Mouse (Mus musculus): ENCODE measurements around the gene Dapk2. TPM values are rescaled to one million over a fixed set of nuclear protein-coding genes. Genes with fewer than 3 reads are reported as not detected.

The Dapk2 gene
- polyA plus RNA-seq, 1 experiment from 2014 or later = 2.7 TPM

- H3K27ac ChIP-seq (ENCODE audit: low read depth, low read length) = no peak overlapping the region
- H3K9me3 ChIP-seq (ENCODE audit: control insufficient read depth, low read length) = no peaks in the 10 kb centered on the region
- ATAC-seq (ENCODE audit: low FRiP score) (no peak), DNase-seq (ENCODE audit: low spot score) (no peak)
- no peak overlapping the region for H3K9ac ChIP-seq (ENCODE audit: low read depth, low read length)
- 76% methylated on average over 7 of the region's 7 CpGs for WGBS
- H3K4me1 ChIP-seq (replicated peaks; ENCODE audit: control insufficient read depth, insufficient read depth, low read length) = no peaks in the 10 kb centered on the region
- no peaks in the 10 kb centered on the region for H3K27me3 ChIP-seq (ENCODE audit: control insufficient read depth, insufficient read depth, low read length)
- no peak overlapping the region for H3K4me3 ChIP-seq (ENCODE audit: low read depth, low read length)
- no peaks in the 10 kb centered on the region for H3K36me3 ChIP-seq (ENCODE audit: control insufficient read depth, insufficient read depth, low read length)
- no peak overlapping the region for H3K4me2 ChIP-seq (replicated peaks; ENCODE audit: low read depth, low read length)
Observed at GRCm38 (mm10) chr9:66202463-66202862, 44.4 kb downstream of the Dapk2 start.

DNA sequence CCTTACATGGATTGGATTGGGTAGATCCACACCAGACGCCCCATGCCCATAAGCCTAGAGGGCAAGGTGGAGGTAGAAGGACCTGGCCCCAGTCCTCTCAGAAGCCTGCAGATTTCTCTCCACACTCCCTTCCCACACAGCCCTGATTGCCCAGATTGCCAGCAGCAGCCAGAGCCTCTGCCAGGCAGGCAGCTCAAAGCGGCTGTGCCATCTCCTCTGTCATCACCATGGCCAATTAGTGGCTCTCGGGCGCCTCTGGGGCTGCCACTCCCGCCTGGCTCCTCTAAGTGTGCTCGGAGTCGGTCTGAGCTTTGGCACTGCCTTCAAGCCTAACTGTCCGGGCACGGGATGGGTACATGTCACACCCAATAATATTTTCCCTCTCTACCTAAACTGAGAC lies 47.7 kb downstream of the Dapk2 start:
- ATAC-seq (ENCODE audit: low FRiP score) = no peak
- H3K27me3 ChIP-seq (ENCODE audit: control insufficient read depth, insufficient read depth, low read length) = no peaks in the 10 kb centered on the region
- no peak overlapping the region for H3K9ac ChIP-seq (ENCODE audit: low read depth, low read length)
- H3K9me3 ChIP-seq (ENCODE audit: control insufficient read depth, low read length) = no peaks in the 10 kb centered on the region
- no peaks in the 10 kb centered on the region for H3K4me1 ChIP-seq (replicated peaks; ENCODE audit: control insufficient read depth, insufficient read depth, low read length)
- DNase-seq (ENCODE audit: low spot score) = no peak
- H3K36me3 ChIP-seq (ENCODE audit: control insufficient read depth, insufficient read depth, low read length) = no peaks in the 10 kb centered on the region
- H3K4me3 ChIP-seq (ENCODE audit: low read depth, low read length) = no peak overlapping the region
- H3K27ac ChIP-seq (ENCODE audit: low read depth, low read length) = no peak overlapping the region
- WGBS = 93% methylated on average over 9 of the region's 9 CpGs
- H3K4me2 ChIP-seq (replicated peaks; ENCODE audit: low read depth, low read length) = no peak overlapping the region

DNA sequence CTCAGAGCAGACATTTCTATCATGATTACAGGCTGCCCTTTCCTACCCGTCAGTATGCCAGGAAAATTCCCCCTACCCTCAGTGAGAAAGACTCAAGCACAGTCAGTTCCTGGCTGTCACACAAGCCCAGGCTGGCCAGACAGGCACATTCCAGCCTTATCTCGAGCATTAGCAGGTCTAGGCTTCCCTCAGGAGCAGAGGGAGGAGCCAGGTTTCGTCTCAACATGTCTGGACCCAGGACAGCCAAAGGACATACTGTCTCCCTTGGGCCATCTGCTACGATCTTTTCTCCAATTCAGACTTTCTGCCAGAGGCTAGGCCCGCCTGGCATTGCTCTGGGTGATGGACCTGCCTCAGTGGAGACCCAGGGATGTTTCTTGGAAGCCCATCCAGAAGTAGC lies 48.8 kb downstream of the Dapk2 start:
- Histone ChIP-seq H3K27me3 (ENCODE audit: control insufficient read depth, insufficient read depth, low read length) (no peaks in the 10 kb centered on the region), H3K9me3 (ENCODE audit: control insufficient read depth, low read length) (no peaks in the 10 kb centered on the region), H3K4me1 (replicated peaks; ENCODE audit: control insufficient read depth, insufficient read depth, low read length) (no peaks in the 10 kb centered on the region), H3K4me3 (ENCODE audit: low read depth, low read length) (no peak overlapping the region), H3K27ac (ENCODE audit: low read depth, low read length) (no peak overlapping the region), H3K9ac (ENCODE audit: low read depth, low read length) (no peak overlapping the region), H3K36me3 (ENCODE audit: control insufficient read depth, insufficient read depth, low read length) (no peaks in the 10 kb centered on the region), H3K4me2 (replicated peaks; ENCODE audit: low read depth, low read length) (no peak overlapping the region)
- 77% methylated on average over 5 of the region's 5 CpGs for WGBS
- DNase-seq (ENCODE audit: low spot score) (no peak), ATAC-seq (ENCODE audit: low FRiP score) (no peak)

- whole genome bisulfite sequencing = 58% methylated on average over 4 of the region's 4 CpGs
- H3K4me3 ChIP-seq (ENCODE audit: low read depth, low read length) = no peak overlapping the region
- no peaks in the 10 kb centered on the region for H3K27me3 ChIP-seq (ENCODE audit: control insufficient read depth, insufficient read depth, low read length)
- H3K4me1 ChIP-seq (replicated peaks; ENCODE audit: control insufficient read depth, insufficient read depth, low read length) = 0 out of 2 replicates have a peak, but pooled peaks cover 2% of the 10 kb centered on the region
- H3K27ac ChIP-seq (ENCODE audit: low read depth, low read length) = no peak overlapping the region
- no peak overlapping the region for H3K9ac ChIP-seq (ENCODE audit: low read depth, low read length)
- DNase-seq (ENCODE audit: low spot score) (no peak), ATAC-seq (ENCODE audit: low FRiP score) (no peak)
- no peaks in the 10 kb centered on the region for H3K9me3 ChIP-seq (ENCODE audit: control insufficient read depth, low read length)
- no peaks in the 10 kb centered on the region for H3K36me3 ChIP-seq (ENCODE audit: control insufficient read depth, insufficient read depth, low read length)
- H3K4me2 ChIP-seq (replicated peaks; ENCODE audit: low read depth, low read length) = no peak overlapping the region
Observed at GRCm38 (mm10) chr9:66211420-66211819, 53.4 kb downstream of the Dapk2 start.

GRCm38 (mm10) chr9:66212088-66212487 lies 54.1 kb downstream of the Dapk2 start:
- no peak overlapping the region for H3K27ac ChIP-seq (ENCODE audit: low read depth, low read length)
- 0 out of 2 replicates have a peak, but pooled peaks cover 2% of the 10 kb centered on the region for H3K4me1 ChIP-seq (replicated peaks; ENCODE audit: control insufficient read depth, insufficient read depth, low read length)
- no peak for ATAC-seq (ENCODE audit: low FRiP score)
- H3K27me3 ChIP-seq (ENCODE audit: control insufficient read depth, insufficient read depth, low read length) = no peaks in the 10 kb centered on the region
- no peak overlapping the region for H3K4me3 ChIP-seq (ENCODE audit: low read depth, low read length)
- no peaks in the 10 kb centered on the region for H3K36me3 ChIP-seq (ENCODE audit: control insufficient read depth, insufficient read depth, low read length)
- H3K4me2 ChIP-seq (replicated peaks; ENCODE audit: low read depth, low read length) = no peak overlapping the region
- WGBS = 78% methylated on average over 2 of the region's 2 CpGs
- no peaks in the 10 kb centered on the region for H3K9me3 ChIP-seq (ENCODE audit: control insufficient read depth, low read length)
- no peak overlapping the region for H3K9ac ChIP-seq (ENCODE audit: low read depth, low read length)
- DNase-seq (ENCODE audit: low spot score) = no peak

DNA sequence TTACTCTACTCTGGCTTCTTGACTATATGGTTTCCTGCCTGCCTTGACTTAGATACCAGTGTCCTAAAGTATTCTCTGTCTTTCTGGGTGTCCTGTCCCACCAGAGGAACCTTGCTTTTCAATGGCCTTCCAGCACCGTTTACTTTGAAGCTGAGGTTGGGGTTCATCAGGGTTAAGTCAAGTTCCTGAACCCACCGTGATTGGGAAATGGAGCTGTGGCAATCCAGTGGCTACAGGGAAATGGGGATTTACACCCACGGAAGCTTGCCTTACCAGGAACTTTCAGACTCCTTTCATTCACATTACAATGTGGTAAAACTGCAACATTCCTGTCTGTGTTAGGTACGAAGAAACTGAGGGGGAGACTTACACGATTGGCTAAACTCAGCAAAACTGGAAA lies 54.8 kb downstream of the Dapk2 start:
- Histone ChIP-seq H3K9me3 (ENCODE audit: control insufficient read depth, low read length) (no peaks in the 10 kb centered on the region), H3K27ac (ENCODE audit: low read depth, low read length) (no peak overlapping the region), H3K4me1 (replicated peaks; ENCODE audit: control insufficient read depth, insufficient read depth, low read length) (0 out of 2 replicates have a peak, but pooled peaks cover 2% of the 10 kb centered on the region), H3K4me2 (replicated peaks; ENCODE audit: low read depth, low read length) (no peak overlapping the region), H3K36me3 (ENCODE audit: control insufficient read depth, insufficient read depth, low read length) (no peaks in the 10 kb centered on the region), H3K27me3 (ENCODE audit: control insufficient read depth, insufficient read depth, low read length) (no peaks in the 10 kb centered on the region), H3K4me3 (ENCODE audit: low read depth, low read length) (no peak overlapping the region), H3K9ac (ENCODE audit: low read depth, low read length) (no peak overlapping the region)
- DNase-seq (ENCODE audit: low spot score) = no peak
- WGBS = 83% methylated on average over 5 of the region's 5 CpGs
- ATAC-seq (ENCODE audit: low FRiP score) = no peak

DNA sequence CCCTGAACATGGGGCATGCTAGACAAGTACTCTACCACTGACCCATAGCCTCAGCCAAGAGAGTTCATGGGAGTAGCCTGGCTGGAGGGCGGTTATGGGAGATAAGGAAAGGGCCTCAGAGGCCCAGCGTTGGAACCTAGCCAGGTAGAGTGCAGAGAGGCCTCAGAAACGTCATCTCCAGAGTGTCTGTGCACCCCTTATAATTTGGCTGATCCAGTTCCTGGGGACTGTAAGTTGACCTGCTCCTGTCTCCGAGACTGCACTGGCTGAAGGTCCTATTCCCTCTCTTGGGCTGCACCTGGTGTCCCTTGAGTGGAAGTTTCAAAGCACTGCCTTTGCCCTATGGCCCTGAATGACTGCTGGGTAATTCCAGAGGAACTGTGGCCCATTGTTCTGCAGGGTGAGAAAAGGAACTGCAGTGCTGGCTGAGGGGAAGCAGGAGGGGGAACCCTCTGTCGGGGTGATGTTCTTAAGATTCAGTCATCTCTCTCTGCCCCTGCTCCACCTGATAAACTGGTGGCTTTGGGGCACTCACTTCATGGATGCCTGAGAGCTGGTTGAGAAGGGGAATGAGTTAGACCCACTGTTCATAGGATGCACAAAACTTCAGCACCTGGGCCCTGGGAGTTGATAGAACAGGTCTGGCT lies 55.5 kb downstream of the Dapk2 start:
- Histone ChIP-seq H3K4me1 (replicated peaks; ENCODE audit: control insufficient read depth, insufficient read depth, low read length) (0 out of 2 replicates have a peak, but pooled peaks cover 2% of the 10 kb centered on the region), H3K27ac (ENCODE audit: low read depth, low read length) (no peak overlapping the region)
- peak; percentile 19 for DNase-seq (ENCODE audit: low spot score)

DNA sequence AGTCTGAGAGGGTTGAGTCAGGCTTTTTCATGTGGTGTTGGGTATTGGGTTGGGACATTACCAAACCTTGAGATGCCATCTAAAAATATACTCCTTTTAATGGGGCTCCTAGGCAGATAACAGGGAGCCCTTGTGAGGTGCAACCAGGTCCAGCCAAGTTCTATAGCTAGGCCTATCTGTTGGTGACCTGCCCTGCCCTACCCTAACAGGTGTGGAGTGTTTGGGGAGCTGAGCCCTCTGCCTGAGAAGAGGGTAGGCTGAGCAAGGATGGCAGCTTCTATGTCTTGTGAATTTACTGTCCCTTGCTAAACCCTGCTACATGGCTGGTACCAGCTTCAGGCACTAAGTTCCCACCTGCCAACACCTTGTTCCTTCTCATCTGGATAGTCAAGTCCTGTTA lies 57.5 kb downstream of the Dapk2 start:
- DNase-seq (ENCODE audit: low spot score) = no peak
- H3K9me3 ChIP-seq (ENCODE audit: control insufficient read depth, low read length) = no peaks in the 10 kb centered on the region
- no peak overlapping the region for H3K9ac ChIP-seq (ENCODE audit: low read depth, low read length)
- no peaks in the 10 kb centered on the region for H3K27me3 ChIP-seq (ENCODE audit: control insufficient read depth, insufficient read depth, low read length)
- no peak overlapping the region for H3K4me2 ChIP-seq (replicated peaks; ENCODE audit: low read depth, low read length)
- no peaks in the 10 kb centered on the region for H3K36me3 ChIP-seq (ENCODE audit: control insufficient read depth, insufficient read depth, low read length)
- 0 out of 2 replicates have a peak, but pooled peaks cover 2% of the 10 kb centered on the region for H3K4me1 ChIP-seq (replicated peaks; ENCODE audit: control insufficient read depth, insufficient read depth, low read length)
- ATAC-seq (ENCODE audit: low FRiP score) = no peak
- H3K27ac ChIP-seq (ENCODE audit: low read depth, low read length) = no peak overlapping the region
- no peak overlapping the region for H3K4me3 ChIP-seq (ENCODE audit: low read depth, low read length)

More for the DNA sequence above, 55.5 kb downstream of the Dapk2 start:
- Histone ChIP-seq H3K27me3 (ENCODE audit: control insufficient read depth, insufficient read depth, low read length) (no peaks in the 10 kb centered on the region), H3K4me3 (ENCODE audit: low read depth, low read length) (no peak overlapping the region), H3K36me3 (ENCODE audit: control insufficient read depth, insufficient read depth, low read length) (no peaks in the 10 kb centered on the region), H3K9ac (ENCODE audit: low read depth, low read length) (0 out of 2 replicates have a peak overlapping the region, but pooled peaks have one; percentile 11), H3K4me2 (replicated peaks; ENCODE audit: low read depth, low read length) (no peak overlapping the region), H3K9me3 (ENCODE audit: control insufficient read depth, low read length) (no peaks in the 10 kb centered on the region)
- 42% methylated on average over 5 of the region's 5 CpGs for WGBS
- ATAC-seq (ENCODE audit: low FRiP score) = no peak

DNA sequence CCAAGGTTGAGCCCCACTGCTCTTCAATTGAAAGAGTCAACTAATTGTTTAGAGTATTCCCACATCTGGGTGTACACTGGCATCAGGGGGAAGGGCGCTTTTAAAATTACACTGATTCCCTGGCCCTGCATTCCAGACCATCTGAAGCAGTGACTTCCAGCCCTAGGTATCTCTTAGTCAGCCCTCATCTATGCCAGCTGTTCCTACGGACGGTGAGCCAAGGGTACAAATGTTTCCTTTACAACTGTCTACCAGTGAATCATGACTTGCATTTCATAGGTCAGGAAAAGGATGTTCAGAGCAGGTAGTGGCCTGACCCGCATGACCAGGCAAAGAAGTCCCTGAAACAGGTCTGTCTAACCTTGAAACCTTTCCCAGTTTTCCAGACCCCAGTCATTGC lies 59.9 kb downstream of the Dapk2 start:
- Histone ChIP-seq H3K4me2 (replicated peaks; ENCODE audit: low read depth, low read length) (no peak overlapping the region), H3K4me1 (replicated peaks; ENCODE audit: control insufficient read depth, insufficient read depth, low read length) (0 out of 2 replicates have a peak, but pooled peaks cover 2% of the 10 kb centered on the region), H3K36me3 (ENCODE audit: control insufficient read depth, insufficient read depth, low read length) (no peaks in the 10 kb centered on the region), H3K4me3 (ENCODE audit: low read depth, low read length) (no peak overlapping the region), H3K27ac (ENCODE audit: low read depth, low read length) (no peak overlapping the region), H3K9ac (ENCODE audit: low read depth, low read length) (no peak overlapping the region), H3K27me3 (ENCODE audit: control insufficient read depth, insufficient read depth, low read length) (no peaks in the 10 kb centered on the region), H3K9me3 (ENCODE audit: control insufficient read depth, low read length) (no peaks in the 10 kb centered on the region)
- 91% methylated on average over 4 of the region's 4 CpGs for WGBS
- DNase-seq (ENCODE audit: low spot score) (no peak), ATAC-seq (ENCODE audit: low FRiP score) (no peak)

All from hindbrain, embryonic 11.5 days (tissue).